Mouse (Mus musculus) layer of hippocampus, postnatal 25 days (tissue): ENCODE results near the gene Tnrc6c. TPM values are rescaled to one million over a fixed set of nuclear protein-coding genes. Genes with fewer than 3 reads are reported as not detected.
"Not testable (repeated sequence)": the region's sequence is repeated elsewhere in the genome, so short reads cannot be mapped to it uniquely, and the experiment has no call there.

Experiments used
- DNase-seq, 2 experiments: peaks; one replicate each; pipeline ENCODE4 v3.0.0; 2022; ENCODE audit warnings: mixed read lengths in 2 of 2, low spot score in 1 of 2; ENCODE audit errors: extremely low spot score in 1 of 2
- total RNA-seq, 2 experiments: library from RNA; stranded (reverse); gene quantifications; 2 replicates each; pipeline ENCODE4 v1.2.3; 2021

Tnrc6c gene
- total RNA-seq, 2 experiments from 2014 or later: 53.8 to 76.8 TPM

GRCm38 (mm10) chr11:117783683-117784309 lies 129.7 kb downstream of the Tnrc6c start:
- DNase-seq: no peak

DNA sequence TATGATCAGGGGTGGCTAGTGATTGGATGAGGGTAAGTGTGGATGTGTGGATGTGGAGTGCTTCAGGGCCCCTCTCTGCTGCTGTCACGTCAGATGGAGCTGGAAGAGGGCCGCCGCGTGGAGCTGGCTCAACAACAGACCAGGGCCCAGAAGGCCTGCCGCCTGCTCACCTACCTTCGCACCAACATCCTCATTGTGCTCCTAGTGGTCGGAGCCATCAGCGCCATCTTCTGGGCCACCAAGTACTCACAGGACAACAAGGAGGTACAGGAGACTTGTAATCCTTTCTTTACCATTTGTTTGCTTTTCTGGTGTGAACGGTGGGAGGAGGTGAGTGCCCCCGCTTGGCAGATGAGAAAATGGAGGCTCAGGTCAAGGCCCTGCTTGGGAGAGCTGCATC lies 132.2 kb downstream of the Tnrc6c start:
- DNase-seq: peak in 1 of 2 experiments; percentile 61

- not testable (repeated sequence) for DNase-seq
These were observed 134.4 kb downstream of the Tnrc6c start for GRCm38 (mm10) chr11:117788481-117788880.

DNA sequence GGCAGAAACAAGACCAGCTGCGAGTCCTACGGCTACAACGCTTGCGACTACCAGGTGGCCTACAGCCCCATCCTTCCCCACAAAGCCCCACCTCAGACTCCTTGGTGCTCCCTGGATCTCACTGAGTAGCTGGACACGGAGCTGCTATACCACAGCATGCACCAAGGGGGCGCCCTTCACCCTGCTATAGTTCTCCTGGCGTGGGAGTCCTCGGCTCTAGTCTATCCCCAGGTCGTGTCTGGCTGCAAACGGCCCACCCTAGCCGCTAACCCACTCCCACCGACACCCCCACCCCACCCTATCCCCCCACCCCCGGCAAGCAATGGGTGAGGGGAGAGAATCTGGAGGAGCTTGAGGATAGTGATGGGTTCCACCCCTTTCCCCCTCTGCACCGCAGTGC lies 136.2 kb downstream of the Tnrc6c start:
- DNase-seq: peak; percentile 36 to 77

GRCm38 (mm10) chr11:117790703-117791440 lies 136.8 kb downstream of the Tnrc6c start:
- no peak for DNase-seq

DNA sequence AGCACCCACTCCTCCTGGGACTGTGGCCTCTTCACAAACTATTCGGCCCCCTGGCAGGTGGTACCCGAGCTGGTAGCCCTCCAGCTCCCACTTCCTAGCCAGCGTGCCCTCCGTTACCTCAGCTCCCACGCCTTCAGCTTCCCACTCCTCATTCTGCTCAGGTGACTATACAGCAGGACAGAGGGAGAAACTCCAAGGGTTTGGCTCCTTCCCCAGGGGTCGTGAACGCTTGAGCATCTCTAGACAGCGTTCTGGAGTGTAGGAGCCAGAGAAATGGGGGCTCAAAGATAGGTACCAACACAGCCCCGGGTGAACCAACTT lies 137.3 kb downstream of the Tnrc6c start:
- no peak for DNase-seq

DNA sequence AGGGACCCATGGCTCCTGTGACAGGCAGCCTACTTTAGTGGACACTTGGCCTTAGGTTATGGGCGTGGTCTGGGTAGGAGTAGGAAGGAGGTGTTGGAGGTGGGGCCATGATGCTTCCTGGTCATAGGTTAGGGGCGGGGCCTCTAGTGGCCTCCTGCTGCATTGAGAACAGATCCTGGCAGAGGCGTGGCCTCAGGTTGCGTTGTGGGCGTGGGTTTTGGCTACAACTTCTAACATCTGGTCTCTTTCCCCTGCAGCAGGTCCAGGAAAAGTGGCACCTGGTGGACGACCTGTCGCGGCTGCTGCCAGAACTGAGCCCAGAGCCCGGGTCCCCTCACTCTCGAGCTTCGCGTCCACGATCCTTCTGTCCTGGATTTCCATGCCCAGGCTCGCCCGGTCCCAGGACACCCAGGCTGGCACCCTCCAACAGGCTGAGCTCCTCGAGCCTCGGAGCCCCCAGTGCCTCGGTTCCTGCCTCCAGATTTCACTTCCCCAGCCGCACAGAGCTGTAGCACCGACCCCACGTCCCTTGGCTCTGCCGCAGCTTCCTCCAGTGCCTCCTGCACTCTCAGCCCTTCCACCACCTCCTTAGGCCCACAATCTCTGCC lies 138.3 kb downstream of the Tnrc6c start:
- DNase-seq: no peak

DNA sequence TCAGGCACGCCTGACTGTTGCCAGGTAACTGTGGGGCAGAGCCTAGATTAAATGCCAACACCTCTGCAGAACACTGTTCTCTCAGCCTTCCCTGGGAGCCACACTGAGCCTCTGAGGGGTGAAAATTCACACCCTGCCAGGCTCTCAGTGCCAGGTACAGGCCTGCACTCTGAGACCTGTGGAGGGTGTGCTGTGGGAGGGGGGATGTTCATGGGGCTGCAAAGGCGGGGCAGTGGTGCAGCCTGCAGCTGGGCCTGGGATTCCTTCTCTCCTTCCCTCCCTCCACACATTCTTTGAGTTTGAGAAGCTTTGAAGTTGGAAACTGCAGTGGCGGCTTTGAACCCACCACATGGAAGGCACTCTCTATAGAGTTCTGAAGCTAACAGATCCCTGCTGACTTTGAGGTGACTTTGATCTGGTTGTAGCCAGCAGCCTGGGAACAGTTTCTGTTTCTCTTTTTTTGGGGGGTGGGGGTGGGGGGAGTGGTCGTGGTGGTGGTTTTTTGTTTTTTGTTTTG lies 140.0 kb downstream of the Tnrc6c start:
- no peak for DNase-seq

DNA sequence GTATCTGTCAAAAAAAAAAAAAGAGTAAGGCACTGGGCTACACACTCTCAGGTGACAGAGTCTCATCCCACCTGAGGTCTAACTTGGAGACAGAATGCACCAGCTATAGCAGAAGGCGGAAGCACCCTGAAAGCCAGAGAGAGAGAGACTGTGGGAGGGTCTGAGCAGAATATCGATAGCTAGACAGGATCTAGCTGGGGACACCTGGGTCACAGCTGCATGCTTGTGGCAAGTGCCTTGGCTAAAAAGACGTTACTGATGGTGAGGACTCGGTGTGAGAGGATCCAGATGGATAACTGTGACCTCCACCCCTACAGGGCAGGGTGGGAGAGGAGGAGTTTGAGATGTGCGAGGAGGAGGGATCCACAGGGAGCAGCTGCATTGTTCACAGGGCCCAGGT lies 142.9 kb downstream of the Tnrc6c start:
- DNase-seq: no peak

GRCm38 (mm10) chr11:117797511-117798159 lies 143.5 kb downstream of the Tnrc6c start, which contains the start of gene 6030468B19Rik:
6030468B19Rik (plus strand) TSS chr11:117797660.
- no peak for DNase-seq

DNA sequence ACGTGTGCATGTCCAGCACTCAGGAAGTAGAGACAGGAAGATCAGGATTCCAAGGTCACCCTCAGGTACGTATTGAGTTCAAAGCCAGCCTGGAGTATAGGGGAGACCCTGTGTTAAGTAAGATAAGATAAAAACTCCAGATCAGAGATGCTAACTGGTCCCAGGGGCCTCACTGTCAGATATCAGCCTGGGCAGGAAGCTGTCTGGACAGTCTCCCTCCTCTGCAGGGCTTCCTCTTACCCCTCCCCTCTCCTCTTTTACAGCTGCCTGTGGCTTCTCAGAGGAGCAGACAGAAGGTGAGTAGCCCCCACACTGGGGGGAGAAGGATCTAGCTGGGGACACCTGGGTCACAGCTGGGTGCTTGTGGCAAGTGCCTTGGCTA lies 144.1 kb downstream of the Tnrc6c start:
- no peak for DNase-seq

- DNase-seq: no peak
These were observed 145.1 kb downstream of the Tnrc6c start for GRCm38 (mm10) chr11:117799174-117799573.

DNA sequence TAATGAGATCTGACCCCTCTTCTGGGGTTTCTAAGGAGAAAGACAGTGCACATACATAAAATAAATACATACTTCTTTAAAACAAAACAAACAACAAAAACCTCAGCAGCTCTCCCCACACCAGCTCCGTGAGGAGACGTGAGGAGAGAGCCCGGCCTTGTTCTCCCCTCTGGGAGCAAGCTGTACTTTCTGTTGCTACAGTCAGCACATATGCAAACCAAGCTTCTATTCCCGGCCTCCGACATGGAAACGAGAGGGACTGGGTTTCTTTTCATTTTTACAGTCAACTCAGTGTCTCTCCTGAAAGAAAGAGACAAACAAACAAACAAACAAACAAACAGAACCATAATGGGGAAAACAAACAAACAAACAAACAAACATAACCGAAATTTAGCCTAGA lies 145.9 kb downstream of the Tnrc6c start:
- no peak for DNase-seq

DNA sequence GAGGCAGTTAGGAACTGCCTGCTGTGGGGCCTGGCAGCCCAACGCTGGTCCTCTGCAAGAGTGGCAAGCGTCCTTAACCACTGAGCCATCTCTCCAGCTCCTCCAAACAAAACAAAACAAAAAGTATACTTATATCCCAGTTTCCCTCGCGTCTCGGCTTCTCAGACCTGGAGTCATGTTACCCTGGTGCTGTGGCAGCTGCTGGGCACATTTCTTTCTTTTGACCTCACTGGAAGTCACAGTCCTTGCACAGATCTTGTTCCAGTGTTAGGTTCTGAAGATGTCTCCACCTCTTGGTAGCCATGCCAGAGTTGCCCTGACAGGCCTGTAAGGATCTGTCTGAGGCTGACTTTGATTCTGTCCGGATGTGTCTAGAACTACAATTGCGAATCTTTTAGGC lies 147.6 kb downstream of the Tnrc6c start:
- no peak for DNase-seq

- no peak for DNase-seq
These were observed 149.1 kb downstream of the Tnrc6c start for GRCm38 (mm10) chr11:117803166-117803688.

GRCm38 (mm10) chr11:117806781-117807180 lies 152.7 kb downstream of the Tnrc6c start:
- DNase-seq: no peak

DNA sequence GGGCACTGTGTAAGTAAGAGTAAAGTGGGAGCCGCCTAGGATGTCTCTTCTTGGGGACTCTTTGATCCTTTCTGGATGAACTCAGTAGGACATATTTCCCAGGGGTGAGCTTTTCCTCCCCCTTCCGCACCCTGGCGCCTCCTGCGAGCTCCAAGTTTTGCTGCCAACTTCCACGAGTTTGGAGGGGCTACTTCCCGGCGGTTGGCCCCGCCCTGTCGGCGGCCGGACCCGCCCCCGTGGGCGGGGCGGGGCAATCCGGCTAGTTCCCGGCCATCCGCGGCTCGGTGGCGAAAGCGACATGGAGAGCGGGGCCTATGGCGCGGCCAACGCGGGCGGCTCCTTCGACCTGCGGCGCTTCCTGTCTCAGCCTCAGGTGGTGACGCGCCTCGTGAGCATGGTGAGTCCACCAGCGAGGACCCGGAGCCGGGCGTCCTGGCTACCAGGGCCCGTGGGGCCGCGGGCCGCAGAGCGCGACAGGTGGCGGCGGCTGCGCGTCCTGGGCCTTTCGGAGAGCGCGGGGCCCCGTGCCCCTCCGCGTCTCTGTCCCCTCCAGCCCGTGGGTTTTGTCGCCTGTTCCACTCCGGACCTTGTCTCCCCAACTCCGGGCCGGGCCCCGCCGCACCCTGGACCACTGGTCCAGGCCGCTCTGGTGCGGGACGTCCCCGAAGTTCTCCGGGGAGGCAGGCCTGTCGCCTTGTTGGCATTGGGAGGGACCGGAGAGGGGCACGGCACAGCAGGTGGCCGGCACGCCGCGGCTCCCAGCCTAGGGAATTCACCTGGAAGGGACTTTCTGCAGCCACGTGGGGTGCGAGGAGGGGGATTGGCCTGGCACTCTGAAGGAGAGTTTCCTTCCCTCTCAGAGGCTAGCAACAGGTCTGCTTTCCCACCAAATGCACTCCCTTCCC lies 155.6 kb downstream of the Tnrc6c start, which contains the start of the genes Gm20708 and Syngr2:
TSS of gene Gm20708 (plus strand) at position 262 of the 905 bp plus-strand sequence.
TSS of gene Syngr2 (plus strand) at position 262 of the 905 bp plus-strand sequence.
- DNase-seq: peak; percentile 34 to 47

GRCm38 (mm10) chr11:117810401-117811046 lies 156.4 kb downstream of the Tnrc6c start:
- peak in 1 of 2 experiments; percentile 61 for DNase-seq
